Mouse (Mus musculus): ENCODE results near the gene Klk1b21.
"Not testable (repeated sequence)": the region's sequence is repeated elsewhere in the genome, so short reads cannot be mapped to it uniquely, and the experiment has no call there.

Gene Klk1b21

DNA sequence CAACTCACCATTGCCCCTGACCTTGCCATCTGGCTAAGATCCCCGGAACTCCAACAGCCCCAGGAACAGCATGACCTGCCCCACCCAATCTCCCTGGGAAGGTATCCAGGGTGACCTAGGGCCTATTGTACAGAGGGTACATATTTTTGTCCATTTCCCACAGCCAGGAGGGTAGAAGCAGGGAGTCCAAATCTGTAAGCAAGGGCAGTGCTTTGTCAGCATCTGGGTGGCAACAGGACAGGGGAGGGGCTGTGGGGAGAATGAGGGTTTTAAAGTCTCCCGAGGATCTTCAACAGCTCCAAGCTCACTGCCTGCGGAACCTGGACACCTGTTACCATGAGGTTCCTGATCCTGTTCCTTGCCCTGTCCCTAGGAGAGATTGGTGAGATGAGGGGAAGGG, at the start of gene Klk1b21:
Klk1b21 (plus strand) TSS at position 301 of the 400 bp plus-strand sequence.
- CTCF ChIA-PET, result not testable (repeated sequence)

- CTCF ChIA-PET, result no interaction called here
These were observed 30.0 kb upstream of the Klk1b21 start for GRCm38 (mm10) chr7:44072117-44072516.

DNA sequence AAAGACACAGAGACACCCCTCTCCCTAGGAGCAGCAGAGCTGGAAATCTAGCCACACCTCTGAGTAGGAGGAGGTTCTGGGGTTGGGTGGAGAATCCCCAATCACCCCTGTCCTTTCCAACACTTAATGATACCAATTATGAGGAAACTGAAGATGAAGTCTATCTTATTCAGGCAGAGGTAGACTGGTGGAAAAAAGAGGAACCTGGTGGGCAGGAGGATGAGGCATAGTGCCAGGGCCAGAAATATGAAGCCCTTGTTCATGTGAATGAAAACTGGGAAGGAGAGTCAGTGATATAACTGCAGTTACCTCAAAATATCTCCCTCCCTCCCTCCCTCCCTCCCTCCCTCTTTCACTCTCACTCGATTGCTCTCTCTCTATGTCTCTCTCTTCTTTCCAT, 24.4 kb upstream of the Klk1b21 start:
- CTCF ChIA-PET, result no interaction called here

DNA sequence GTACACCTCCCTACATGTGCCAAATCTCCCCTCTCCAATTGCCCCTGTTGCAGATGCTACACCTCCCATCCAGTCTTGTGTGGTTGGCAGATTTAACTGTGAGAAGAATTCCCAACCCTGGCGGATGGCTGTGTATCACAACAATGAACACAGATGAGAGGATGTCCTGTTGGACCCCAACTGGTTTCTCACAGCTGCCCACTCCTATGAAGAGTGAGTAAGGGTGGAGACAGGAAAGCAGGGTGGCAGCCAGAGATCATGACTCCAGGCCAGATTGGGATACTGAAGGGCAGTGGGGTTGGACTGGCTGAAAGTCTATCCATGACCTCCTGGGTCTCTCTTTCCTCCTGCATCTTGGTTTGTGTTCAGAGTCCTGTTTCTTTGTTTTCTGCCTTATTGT, 6.0 kb upstream of the Klk1b21 start:
- CTCF ChIA-PET, result no interaction called here

DNA sequence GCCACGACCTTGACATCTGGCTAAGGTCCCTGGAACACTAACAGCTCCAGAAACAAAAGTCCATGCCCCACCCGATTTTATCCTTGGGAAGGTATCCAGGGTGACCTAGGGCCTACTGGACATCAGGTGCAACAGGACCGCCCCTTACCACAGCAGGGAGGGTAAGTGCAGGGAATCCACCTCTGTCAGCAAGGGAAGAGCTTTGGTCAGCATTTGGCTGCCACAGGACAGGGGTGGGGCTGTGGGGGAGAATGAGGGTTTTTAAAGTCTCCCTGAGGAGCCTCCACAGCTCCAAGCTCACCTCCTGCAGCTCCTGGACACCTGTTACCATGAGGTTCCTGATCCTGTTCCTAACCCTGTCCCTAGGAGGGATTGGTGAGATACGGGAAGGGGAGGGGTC, 10.2 kb downstream of the Klk1b21 start, which contains the start of gene Klk1b22:
Klk1b22 (plus strand) TSS at position 301 of the 400 bp plus-strand sequence.
- CTCF ChIA-PET, result interaction anchor here (0.6 kb wide), 1 partner anchor 132 kb away, joined by 5 read pairs; no protein-coding TSS in a partner anchor

- CTCF ChIA-PET, result no interaction called here
These were observed 21.3 kb downstream of the Klk1b21 start for GRCm38 (mm10) chr7:44123445-44123844.

DNA sequence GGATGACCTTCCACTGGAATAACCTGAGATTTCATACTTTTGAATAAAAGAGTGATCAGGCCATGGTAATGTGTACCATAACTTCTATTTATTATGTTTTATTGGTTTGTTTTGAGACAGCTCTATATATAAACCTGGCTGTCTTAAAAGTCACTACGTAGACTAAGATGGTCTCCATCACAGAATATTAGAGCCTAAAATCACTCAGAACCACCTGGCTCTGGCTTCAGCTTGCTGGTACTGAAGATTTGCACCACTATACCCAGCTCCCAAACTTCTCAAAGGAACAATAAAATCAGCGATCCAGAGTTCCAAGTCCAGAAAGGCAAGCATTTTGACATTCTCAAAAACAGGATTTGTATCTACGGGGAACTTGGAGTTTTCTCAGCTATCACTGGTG, 34.3 kb downstream of the Klk1b21 start, which contains the start of gene Klk1b16:
Klk1b16 (plus strand) TSS at position 301 of the 400 bp plus-strand sequence.
- CTCF ChIA-PET, result no interaction called here

Measured in spleen, embryonic (tissue).